15 mouse cellular contexts compared by ENCODE assay signal in genomic region chr8:119719011-119719501, GRCm38 (mm10). TPM values are rescaled to one million over a fixed set of nuclear protein-coding genes. Genes with fewer than 3 reads are reported as not detected.
A peak's percentile ranks its signal among the peaks of the same experiment; 100 is the strongest.
DNase-seq lines count a peak whose midpoint lies in the region; ATAC-seq and TF ChIP-seq lines count a peak whose summit lies in the region.
"Had no signal": no experiment of that assay in that cellular context is flagged by ENCODE, and none has a peak within 500 bp of the region (broad histone marks: within the 10 kb centered on the region; RNA-seq: fewer than 3 reads in every experiment).

No protein-coding gene starts in this region.

- peak; percentile 93 for ATAC-seq in frontal cortex, adult (ENCODE audit: low TSS enrichment)
- ATAC-seq in erythroblast, adult 5-6 weeks (replicated peaks; ENCODE audit: low FRiP score, poor library complexity, severe bottlenecking): no peak

- DNase-seq in frontal cortex, postnatal 10 days (ENCODE audit: low spot score in 2 of 2): no peak
- peak; percentile 46 for DNase-seq in adrenal gland, postnatal 14 days
- peak; percentile 6 for DNase-seq in layer of hippocampus, adult 9-10 months (ENCODE audit: low spot score)
- DNase-seq in right cerebral cortex, adult 18-20 months: peak; percentile 65
- no peak for DNase-seq in kidney, adult 2 months
- no peak for DNase-seq in cerebellum, adult 11-12 months
- DNase-seq: cerebellum, postnatal 14 days; gastrocnemius, adult 2 months; thymus, postnatal 36 days had no signal

- H3K27me3 ChIP-seq in kidney, adult 2 months (replicated peaks; ENCODE audit: control insufficient read depth, insufficient read depth, low read length): no peaks in the 10 kb centered on the region; the same call in 1 of the 2 replicates
- H3K27me3 ChIP-seq: kidney, embryonic 15.5 days; lung, embryonic 15.5 days had no signal

- TF ChIP-seq POLR2A in kidney, adult 2 months (IDR thresholded peaks at IDR 0.05; ENCODE audit: low read depth, low read length): no peak

- no peaks in the 10 kb centered on the region for H3K4me1 ChIP-seq in kidney, adult 2 months (ENCODE audit: control insufficient read depth, insufficient read depth, low read length)

- no peak overlapping the region for H3K4me3 ChIP-seq in kidney, adult 2 months (ENCODE audit: insufficient read depth, low read depth, low read length)
- H3K4me3 ChIP-seq: forebrain, embryonic 10.5 days; gastrocnemius, adult 2 months; hindbrain, embryonic 12.5 days; kidney, embryonic 15.5 days; lung, embryonic 15.5 days had no signal

- H3K36me3 ChIP-seq in kidney, adult 2 months (ENCODE audit: control insufficient read depth, insufficient read depth, low read length): no peaks in the 10 kb centered on the region
- H3K36me3 ChIP-seq: forebrain, embryonic 10.5 days; hindbrain, embryonic 12.5 days; kidney, embryonic 15.5 days; lung, embryonic 15.5 days had no signal

- no peak overlapping the region for H3K27ac ChIP-seq in kidney, adult 2 months (ENCODE audit: insufficient read depth, low read depth, low read length)
- H3K27ac ChIP-seq: forebrain, embryonic 10.5 days; gastrocnemius, adult 2 months; hindbrain, embryonic 12.5 days; kidney, embryonic 15.5 days; lung, embryonic 15.5 days had no signal

- no peak for TF ChIP-seq CTCF in kidney, adult 2 months (conservative IDR thresholded peaks at IDR 0.05; ENCODE audit: insufficient read depth, insufficient read length, low read depth, low read length)

- 72% methylated on average over 12 of the region's 12 CpGs for WGBS in kidney, adult 2 months

RNA-seq across cellular contexts. Expression of gene Atp2c2, which starts 19.2 kb away (rescaled TPM):
- total RNA-seq in adrenal gland, postnatal 14 days (2021): 0.41 TPM in 2 replicates
- polyA plus RNA-seq in kidney, adult 2 months (2012; rRNA removed): 0.24 and 0.52 TPM in 2 replicates
- not detected in 2 replicates for total RNA-seq in erythroblast, adult 5-6 weeks (2015; ENCODE audit: low replicate concordance)
- total RNA-seq in erythroblast, adult 5-6 weeks (2017; ENCODE audit: low replicate concordance): not detected in 2 replicates

RNA-seq across cellular contexts. Expression of gene Wfdc1, which starts 52.9 kb away (rescaled TPM):
- 10.4 and 10.7 TPM in 2 replicates for total RNA-seq in adrenal gland, postnatal 14 days (2021)
- polyA plus RNA-seq in kidney, adult 2 months (2012; rRNA removed): 8.4 and 11.8 TPM in 2 replicates
- total RNA-seq in erythroblast, adult 5-6 weeks (2015; ENCODE audit: low replicate concordance): not detected in 2 replicates
- total RNA-seq in erythroblast, adult 5-6 weeks (2017; ENCODE audit: low replicate concordance): not detected in 2 replicates

RNA-seq across cellular contexts. Expression of gene Tldc1, which starts 59.2 kb away (rescaled TPM):
- total RNA-seq in adrenal gland, postnatal 14 days (2021): 9.1 and 10.8 TPM in 2 replicates
- 11.6 and 12.6 TPM in 2 replicates for polyA plus RNA-seq in kidney, adult 2 months (2012; rRNA removed)
- 0.42 and 1.3 TPM in 2 replicates for total RNA-seq in erythroblast, adult 5-6 weeks (2015; ENCODE audit: low replicate concordance)
- 1.4 TPM in 1 of 2 replicates, not detected in the other for total RNA-seq in erythroblast, adult 5-6 weeks (2017; ENCODE audit: low replicate concordance)

Comparison
In these comparisons a context has a peak if more than half of its experiments do, and no peak if none do; other contexts are left out.
1. DNase-seq: peak in adrenal gland, postnatal 14 days (single experiment), layer of hippocampus, adult 9-10 months (single experiment) and right cerebral cortex, adult 18-20 months (single experiment); none in frontal cortex, postnatal 10 days (0 of 2), kidney, adult 2 months (single experiment) and cerebellum, adult 11-12 months (single experiment).
2. RNA of gene Wfdc1, which starts 52.9 kb away (total RNA-seq): 10.4 to 10.7 TPM in adrenal gland, postnatal 14 days; not detected in erythroblast, adult 5-6 weeks; every median in the first group is over 10 times any median in the second.